Mouse (Mus musculus): ENCODE data around the gene Cdca8. TPM values are rescaled to one million over a fixed set of nuclear protein-coding genes. Genes with fewer than 3 reads are reported as not detected.

The Cdca8 gene
- total RNA-seq, 4 experiments from 2014 or later = 1.4 to 2.1 (median 1.7) TPM

DNA sequence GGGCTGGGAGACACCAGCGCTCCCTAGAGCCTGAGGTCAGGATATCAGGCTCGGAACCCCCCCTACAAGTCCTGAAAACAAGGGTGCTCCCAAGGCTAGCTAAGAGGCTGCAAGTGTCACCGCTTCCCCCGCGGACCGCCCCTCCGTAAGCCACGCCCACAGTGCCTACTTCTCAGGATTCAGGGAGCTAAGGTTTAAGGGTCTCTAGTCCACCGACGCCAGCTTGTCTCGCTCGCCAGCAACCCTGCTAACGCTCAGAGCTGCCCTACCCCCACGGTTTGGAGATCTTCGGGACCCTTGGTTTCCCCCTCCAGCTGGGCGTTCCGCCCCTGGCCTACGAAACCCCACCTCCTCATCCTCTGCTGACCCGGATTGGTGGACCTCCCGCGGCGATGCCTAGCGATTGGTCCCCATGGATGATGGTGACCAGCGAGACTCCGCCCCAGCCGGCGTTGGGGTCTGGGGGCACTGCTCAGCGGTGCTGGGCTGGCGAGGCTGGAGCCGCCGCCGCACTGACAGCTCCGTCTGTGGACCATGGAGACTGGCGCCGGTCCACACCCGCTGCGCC is 57.7 kb downstream of the Cdca8 start:
- peak; percentile 71 to 74 for DNase-seq (ENCODE audit: low spot score in 2 of 2)

DNA sequence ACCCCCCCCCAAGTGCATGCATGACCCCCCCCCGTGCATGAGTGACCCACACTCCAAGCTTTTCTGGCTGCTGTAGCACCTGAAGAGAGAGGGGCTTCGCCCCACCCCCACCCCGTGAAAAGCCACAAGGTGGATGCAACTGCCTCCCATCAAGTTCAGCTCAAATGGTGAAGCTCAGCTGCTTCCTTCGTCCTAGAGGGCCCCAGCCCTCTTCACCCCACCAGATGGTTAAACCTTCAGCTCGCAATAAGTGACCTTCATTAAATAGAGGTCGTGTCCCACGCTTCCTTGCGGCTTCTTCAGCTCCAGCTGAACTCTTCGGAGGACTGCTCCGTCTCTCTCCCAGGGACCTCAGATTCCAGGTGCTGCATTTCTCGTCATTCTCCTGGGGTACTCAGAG is 58.5 kb downstream of the Cdca8 start, which contains the start of gene Epha10:
TSS of gene Epha10 (plus strand) at position 301 of the 400 bp plus-strand sequence.
- no peak for DNase-seq (ENCODE audit: low spot score in 2 of 2)

DNA sequence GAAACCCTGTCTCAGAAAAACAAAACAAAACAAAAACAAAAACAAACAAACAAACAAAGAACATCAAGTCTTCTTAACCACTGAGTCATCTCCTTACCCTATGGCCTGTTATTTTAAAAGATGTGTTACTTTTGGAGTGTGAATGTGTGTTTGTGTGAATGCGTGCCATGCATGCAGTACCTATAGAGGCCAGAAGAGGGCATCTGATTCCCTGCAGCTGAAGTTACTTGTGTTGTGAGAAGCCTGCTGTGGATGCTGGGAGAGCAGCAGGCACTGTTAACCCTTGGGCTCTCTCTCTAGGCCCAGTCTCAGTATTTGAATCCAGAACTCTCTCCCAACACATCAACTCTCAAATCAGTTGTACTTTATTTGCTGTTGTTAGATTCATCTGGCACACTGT is 66.4 kb downstream of the Cdca8 start:
- DNase-seq (ENCODE audit: low spot score in 2 of 2) = no peak

Other genes with a start within 250 kb of the Cdca8 start
- 10 to 100 TPM; 13.2 to 16.9 (median 16.3) TPM for gene Utp11, start 245.7 kb downstream of the Cdca8 start, total RNA-seq (2022)
- gene Fhl3, start 238.6 kb downstream of the Cdca8 start, total RNA-seq (2022) = 1 to 10 TPM; 1.4 to 3.1 (median 1.7) TPM
- gene Sf3a3, start 224.5 kb downstream of the Cdca8 start, total RNA-seq (2022) = 10 to 100 TPM; 32.4 to 39.9 (median 35.4) TPM
- 10 to 100 TPM; 37.0 to 47.9 (median 44.4) TPM for gene Inpp5b, start 197.5 kb downstream of the Cdca8 start, total RNA-seq (2022)
- gene Mtf1, start 137.2 kb downstream of the Cdca8 start, total RNA-seq (2022) = 10 to 100 TPM; 22.0 to 29.3 (median 25.0) TPM
- gene Yrdc, start 88.6 kb downstream of the Cdca8 start, total RNA-seq (2022) = 10 to 100 TPM; 30.5 to 41.1 (median 38.8) TPM
- 10 to 100 TPM; 66.4 to 70.2 (median 67.8) TPM for gene 1110065P20Rik, start 88.1 kb downstream of the Cdca8 start, total RNA-seq (2022)
- 10 to 100 TPM; 53.2 to 61.4 (median 57.1) TPM for gene Maneal, start 77.1 kb downstream of the Cdca8 start, total RNA-seq (2022)
- gene Epha10, start 58.4 kb downstream of the Cdca8 start, total RNA-seq (2022) = 10 to 100 TPM; 36.6 to 40.5 (median 39.2) TPM
- gene 9930104L06Rik, start 2.3 kb downstream of the Cdca8 start, total RNA-seq (2022) = 10 to 100 TPM; 19.6 to 24.4 (median 21.4) TPM
- gene Rspo1, start 47.1 kb upstream of the Cdca8 start, total RNA-seq (2022) = 10 to 100 TPM; 14.0 to 18.9 (median 15.1) TPM
- gene Gnl2, start 77.3 kb upstream of the Cdca8 start, total RNA-seq (2022) = 10 to 100 TPM; 54.2 to 67.7 (median 64.1) TPM
- gene Dnali1, start 126.4 kb upstream of the Cdca8 start, total RNA-seq (2022) = under 1 TPM; 0.38 to 0.77 (median 0.69) TPM
- 10 to 100 TPM; 12.0 to 15.5 (median 13.5) TPM for gene Snip1, start 127.4 kb upstream of the Cdca8 start, total RNA-seq (2022)
- gene Meaf6, start 145.8 kb upstream of the Cdca8 start, total RNA-seq (2022) = 100 to 1,000 TPM; 108 to 125 (median 110) TPM
- 1 to 10 TPM in 3 of 4 experiments, under 1 TPM in 1; 0.57 to 2.9 (median 1.5) TPM for gene Zc3h12a, start 188.5 kb upstream of the Cdca8 start, total RNA-seq (2022)